Mouse (Mus musculus): ENCODE results near the gene Olfr205. TPM values are rescaled to one million over a fixed set of nuclear protein-coding genes. Genes with fewer than 3 reads are reported as not detected.

The Olfr205 gene
- polyA plus RNA-seq, 1 experiment from 2014 or later, result not detected

Other genes starting within 250 kb of the Olfr205 start
- gene Olfr191, start 241.3 kb downstream of the Olfr205 start, polyA plus RNA-seq (2014; fragmentation: Nextera tagmentation; extraction: Ambion mirVana), result not detected in 2 replicates
- gene Olfr193, start 219.3 kb downstream of the Olfr205 start, polyA plus RNA-seq (2014; fragmentation: Nextera tagmentation; extraction: Ambion mirVana), result not detected in 2 replicates
- not detected in 2 replicates for gene Olfr194, start 210.1 kb downstream of the Olfr205 start, polyA plus RNA-seq (2014; fragmentation: Nextera tagmentation; extraction: Ambion mirVana)
- gene Olfr195, start 184.1 kb downstream of the Olfr205 start, polyA plus RNA-seq (2014; fragmentation: Nextera tagmentation; extraction: Ambion mirVana), result not detected in 2 replicates
- gene Olfr196, start 160.7 kb downstream of the Olfr205 start, polyA plus RNA-seq (2014; fragmentation: Nextera tagmentation; extraction: Ambion mirVana), result not detected in 2 replicates
- not detected in 2 replicates for gene Olfr198, start 127.6 kb downstream of the Olfr205 start, polyA plus RNA-seq (2014; fragmentation: Nextera tagmentation; extraction: Ambion mirVana)
- gene Olfr199, start 111.4 kb downstream of the Olfr205 start, polyA plus RNA-seq (2014; fragmentation: Nextera tagmentation; extraction: Ambion mirVana), result not detected in 2 replicates
- not detected in 2 replicates for gene Olfr201, start 58.5 kb downstream of the Olfr205 start, polyA plus RNA-seq (2014; fragmentation: Nextera tagmentation; extraction: Ambion mirVana)
- not detected in 2 replicates for gene Olfr202, start 44.3 kb downstream of the Olfr205 start, polyA plus RNA-seq (2014; fragmentation: Nextera tagmentation; extraction: Ambion mirVana)
- not detected in 2 replicates for gene Olfr203, start 32.3 kb downstream of the Olfr205 start, polyA plus RNA-seq (2014; fragmentation: Nextera tagmentation; extraction: Ambion mirVana)
- not detected in 2 replicates for gene Olfr204, start 12.9 kb downstream of the Olfr205 start, polyA plus RNA-seq (2014; fragmentation: Nextera tagmentation; extraction: Ambion mirVana)
- gene Olfr206, start 18.1 kb upstream of the Olfr205 start, polyA plus RNA-seq (2014; fragmentation: Nextera tagmentation; extraction: Ambion mirVana), result not detected in 2 replicates
- gene Olfr209, start 32.9 kb upstream of the Olfr205 start, polyA plus RNA-seq (2014; fragmentation: Nextera tagmentation; extraction: Ambion mirVana), result not detected in 2 replicates
- 0.08 TPM in 1 of 2 replicates, not detected in the other for gene Gabrr3, start 76.2 kb upstream of the Olfr205 start, polyA plus RNA-seq (2014; fragmentation: Nextera tagmentation; extraction: Ambion mirVana)
- 14.2 and 16.4 TPM in 2 replicates for gene Riox2, start 140.6 kb upstream of the Olfr205 start, polyA plus RNA-seq (2014; fragmentation: Nextera tagmentation; extraction: Ambion mirVana)

Data from hindbrain, embryonic 14.5 days (tissue).